Comparison of ENCODE assay signal across 7 mouse cellular contexts in genomic region chr11:77687541-77688131, GRCm38 (mm10). TPM values are rescaled to one million over a fixed set of nuclear protein-coding genes. Genes with fewer than 3 reads are reported as not detected.
A peak's percentile ranks its signal among the peaks of the same experiment; 100 is the strongest.
DNase-seq lines count a peak whose midpoint lies in the region; ATAC-seq lines count a peak whose summit lies in the region.

No protein-coding gene starts in this region.

- peak overlapping the region; percentile 97 for H3K27ac ChIP-seq in hindbrain, embryonic 16.5 days (ENCODE audit: low read depth, low read length)
- H3K27ac ChIP-seq in limb, embryonic 10.5 days: peak overlapping the region; percentile 99
- H3K27ac ChIP-seq in midbrain, embryonic 14.5 days (replicated peaks; ENCODE audit: low read depth, low read length): peak overlapping the region; percentile 96

- H3K27me3 ChIP-seq in hindbrain, embryonic 16.5 days (replicated peaks; ENCODE audit: control insufficient read depth, insufficient read depth, low read length): no peaks in the 10 kb centered on the region
- no peaks in the 10 kb centered on the region for H3K27me3 ChIP-seq in limb, embryonic 10.5 days (ENCODE audit: low read depth, poor library complexity, severe bottlenecking)
- H3K27me3 ChIP-seq in midbrain, embryonic 14.5 days (ENCODE audit: control insufficient read depth, insufficient read depth, low read length): no peaks in the 10 kb centered on the region

- H3K4me1 ChIP-seq in hindbrain, embryonic 16.5 days (ENCODE audit: control insufficient read depth, insufficient read depth, low read depth, low read length): peaks cover 6% of the 10 kb centered on the region
- H3K4me1 ChIP-seq in limb, embryonic 10.5 days: peaks cover 9% of the 10 kb centered on the region
- H3K4me1 ChIP-seq in midbrain, embryonic 14.5 days (ENCODE audit: control insufficient read depth, insufficient read depth, low read length): peaks cover 10% of the 10 kb centered on the region

- peak overlapping the region; percentile 97 for H3K4me3 ChIP-seq in hindbrain, embryonic 16.5 days (ENCODE audit: low read length)
- peak overlapping the region; percentile 97 for H3K4me3 ChIP-seq in limb, embryonic 10.5 days
- peak overlapping the region; percentile 96 for H3K4me3 ChIP-seq in midbrain, embryonic 14.5 days (replicated peaks; ENCODE audit: low read depth, low read length)

- H3K4me2 ChIP-seq in hindbrain, embryonic 16.5 days (ENCODE audit: low read length): peak overlapping the region; percentile 72
- peak overlapping the region; percentile 72 for H3K4me2 ChIP-seq in midbrain, embryonic 14.5 days (ENCODE audit: low read length)

- ATAC-seq in hindbrain, embryonic 16.5 days: no peak
- no peak for ATAC-seq in midbrain, embryonic 14.5 days (ENCODE audit: low FRiP score, low TSS enrichment)

- peak overlapping the region; percentile 97 for H3K9ac ChIP-seq in hindbrain, embryonic 16.5 days (ENCODE audit: low read depth, low read length)
- H3K9ac ChIP-seq in midbrain, embryonic 14.5 days (replicated peaks; ENCODE audit: low read length): peak overlapping the region; percentile 93

- DNase-seq in T-cell, adult 2 months (ENCODE audit: low spot score): peak; percentile 27
- peak; percentile 66 for DNase-seq in cerebellum, adult 9-11 months
- DNase-seq in frontal cortex, postnatal 25 days (ENCODE audit: low spot score in 2 of 2): peak; percentile 6 to 11
- DNase-seq in limb, embryonic 10.5 days (ENCODE audit: low spot score): peak; percentile 72
- peak; percentile 35 for DNase-seq in midbrain, embryonic 14.5 days
- DNase-seq in spleen, postnatal 4 days (ENCODE audit: low spot score in 2 of 2): peak; percentile 40 to 78

- WGBS in hindbrain, embryonic 16.5 days: under 1% methylated on average over 29 of the region's 40 CpGs
- WGBS in limb, embryonic 10.5 days: 0% methylated on average over 37 of the region's 40 CpGs
- under 1% methylated on average over 35 of the region's 40 CpGs for WGBS in midbrain, embryonic 14.5 days

- H3K36me3 ChIP-seq in hindbrain, embryonic 16.5 days (ENCODE audit: control insufficient read depth, insufficient read depth, low read length): peaks cover 10% of the 10 kb centered on the region
- peaks cover 42% of the 10 kb centered on the region for H3K36me3 ChIP-seq in limb, embryonic 10.5 days
- H3K36me3 ChIP-seq in midbrain, embryonic 14.5 days (ENCODE audit: control insufficient read depth, insufficient read depth, low read length): peaks cover 13% of the 10 kb centered on the region

- H3K9me3 ChIP-seq in hindbrain, embryonic 16.5 days (ENCODE audit: control insufficient read depth, low read length): no peaks in the 10 kb centered on the region
- H3K9me3 ChIP-seq in limb, embryonic 10.5 days (replicated peaks): no peaks in the 10 kb centered on the region
- H3K9me3 ChIP-seq in midbrain, embryonic 14.5 days (ENCODE audit: control insufficient read depth, low read length): no peaks in the 10 kb centered on the region

RNA-seq across cellular contexts. Expression of gene Nufip2, which starts 1.7 kb away (rescaled TPM):
- 3.2 TPM in 2 replicates for polyA plus RNA-seq in hindbrain, embryonic 16.5 days (2015; fragmentation: Nextera tagmentation; extraction: Ambion mirVana)
- polyA plus RNA-seq in limb, embryonic 10.5 days (2016; fragmentation: Nextera tagmentation; extraction: Ambion mirVana): 3.7 and 4.0 TPM in 2 replicates
- polyA plus RNA-seq in midbrain, embryonic 14.5 days (2014; fragmentation: Nextera tagmentation; extraction: Ambion mirVana): 6.2 and 6.8 TPM in 2 replicates

RNA-seq across cellular contexts. Expression of gene Cryba1, which starts 37.4 kb away (rescaled TPM):
- 0.20 and 0.21 TPM in 2 replicates for polyA plus RNA-seq in hindbrain, embryonic 16.5 days (2015; fragmentation: Nextera tagmentation; extraction: Ambion mirVana)
- not detected in 2 replicates for polyA plus RNA-seq in limb, embryonic 10.5 days (2016; fragmentation: Nextera tagmentation; extraction: Ambion mirVana)
- 0.41 and 0.69 TPM in 2 replicates for polyA plus RNA-seq in midbrain, embryonic 14.5 days (2014; fragmentation: Nextera tagmentation; extraction: Ambion mirVana)

Comparison
In these comparisons a context has a peak if more than half of its experiments do, and no peak if none do; other contexts are left out.
1. DNase-seq: peak in every context shown above with its lines; median percentile 72 in limb, embryonic 10.5 days; 66 in cerebellum, adult 9-11 months; 59 in spleen, postnatal 4 days; 35 in midbrain, embryonic 14.5 days; 27 in T-cell, adult 2 months; 8 in frontal cortex, postnatal 25 days.